Mouse (Mus musculus): ENCODE data around the gene Wbp1l.
"Not testable (repeated sequence)": the region's sequence is repeated elsewhere in the genome, so short reads cannot be mapped to it uniquely, and the experiment has no call there.

Wbp1l gene

GRCm38 (mm10) chr19:46598720-46599252, at the start of gene Wbp1l:
TSS of gene Wbp1l (plus strand) at chr19:46599084.
- peak; percentile 95 to 97 for DNase-seq

- DNase-seq, result no peak
Measured at GRCm38 (mm10) chr19:46550385-46550784, 48.5 kb upstream of the Wbp1l start.

GRCm38 (mm10) chr19:46552496-46552895, 46.4 kb upstream of the Wbp1l start:
- DNase-seq, result no peak

GRCm38 (mm10) chr19:46553541-46553955, 45.3 kb upstream of the Wbp1l start:
- peak; percentile 43 to 56 for DNase-seq

- DNase-seq, result no peak
Measured at GRCm38 (mm10) chr19:46558009-46558408, 40.9 kb upstream of the Wbp1l start.

- peak; percentile 56 to 74 for DNase-seq
Measured at GRCm38 (mm10) chr19:46558631-46559030, 40.3 kb upstream of the Wbp1l start.

GRCm38 (mm10) chr19:46562132-46562531, 36.8 kb upstream of the Wbp1l start:
- DNase-seq, result peak; percentile 77 to 85

GRCm38 (mm10) chr19:46562581-46563515, 36.0 kb upstream of the Wbp1l start:
- peak; percentile 53 to 65 for DNase-seq

GRCm38 (mm10) chr19:46563603-46564002, 35.3 kb upstream of the Wbp1l start:
- no peak for DNase-seq

GRCm38 (mm10) chr19:46564043-46564462, 34.8 kb upstream of the Wbp1l start:
- DNase-seq, result peak in 1 of 2 experiments; percentile 18

- not testable (repeated sequence) for DNase-seq
Measured at GRCm38 (mm10) chr19:46571211-46571877, 27.5 kb upstream of the Wbp1l start.

GRCm38 (mm10) chr19:46571878-46572244, 27.0 kb upstream of the Wbp1l start:
- peak in 1 of 2 experiments; percentile 28 for DNase-seq

GRCm38 (mm10) chr19:46572548-46572947, 26.3 kb upstream of the Wbp1l start:
- DNase-seq, result no peak

- peak; percentile 97 for DNase-seq
Measured at GRCm38 (mm10) chr19:46572951-46573937, 25.6 kb upstream of the Wbp1l start, which contains the start of the genes Arl3 and Sfxn2. TSS of gene Arl3 (minus strand) at chr19:46573198. TSS of gene Sfxn2 (plus strand) at chr19:46573365.

- no peak for DNase-seq
Measured at GRCm38 (mm10) chr19:46573990-46574389, 24.9 kb upstream of the Wbp1l start.

GRCm38 (mm10) chr19:46575196-46575595, 23.7 kb upstream of the Wbp1l start:
- no peak for DNase-seq

- DNase-seq, result peak; percentile 93 to 96
Measured at GRCm38 (mm10) chr19:46587823-46588508, 10.9 kb upstream of the Wbp1l start.

GRCm38 (mm10) chr19:46591575-46591974, 7.3 kb upstream of the Wbp1l start:
- no peak for DNase-seq

GRCm38 (mm10) chr19:46592751-46593439, 6.0 kb upstream of the Wbp1l start:
- no peak for DNase-seq

- DNase-seq, result no peak
Measured at GRCm38 (mm10) chr19:46598187-46598586, 697 bp upstream of the Wbp1l start.
